Mouse (Mus musculus): ENCODE measurements around the gene Ptch1. TPM values are rescaled to one million over a fixed set of nuclear protein-coding genes. Genes with fewer than 3 reads are reported as not detected.

Ptch1 gene
- polyA plus RNA-seq, 1 experiment: 5.6 TPM

GRCm38 (mm10) chr13:63513374-63514098, 59.9 kb downstream of the Ptch1 start:
- Histone ChIP-seq H3K27me3 (ENCODE audit: control insufficient read depth, insufficient read depth, low read length) (no peaks in the 10 kb centered on the region), H3K36me3 (ENCODE audit: control insufficient read depth, insufficient read depth, low read length) (no peaks in the 10 kb centered on the region), H3K4me3 (ENCODE audit: control insufficient read depth, low read depth, low read length) (no peak overlapping the region), H3K27ac (ENCODE audit: control insufficient read depth, insufficient read depth, low read depth, low read length) (no peak overlapping the region; the same call in 1 of the 2 replicates), H3K4me1 (ENCODE audit: control insufficient read depth, insufficient read depth, low read length) (peaks cover 3% of the 10 kb centered on the region; the same call in 1 of the 2 replicates)
- TF ChIP-seq POLR2A (IDR thresholded peaks at IDR 0.05; ENCODE audit: control insufficient read depth, low read depth, low read length) (no peak), CTCF (IDR thresholded peaks at IDR 0.05; ENCODE audit: control insufficient read depth, insufficient read depth, insufficient replicate concordance, low read depth, low read length) (no peak)

GRCm38 (mm10) chr13:63512411-63512810, 61.0 kb downstream of the Ptch1 start:
- no peak for TF ChIP-seq POLR2A (IDR thresholded peaks at IDR 0.05; ENCODE audit: control insufficient read depth, low read depth, low read length)
- no peak for TF ChIP-seq CTCF (IDR thresholded peaks at IDR 0.05; ENCODE audit: control insufficient read depth, insufficient read depth, insufficient replicate concordance, low read depth, low read length)
- Histone ChIP-seq H3K4me3 (ENCODE audit: control insufficient read depth, low read depth, low read length) (no peak overlapping the region), H3K4me1 (ENCODE audit: control insufficient read depth, insufficient read depth, low read length) (peaks cover 3% of the 10 kb centered on the region; the same call in 1 of the 2 replicates), H3K36me3 (ENCODE audit: control insufficient read depth, insufficient read depth, low read length) (no peaks in the 10 kb centered on the region), H3K27me3 (ENCODE audit: control insufficient read depth, insufficient read depth, low read length) (no peaks in the 10 kb centered on the region), H3K27ac (ENCODE audit: control insufficient read depth, insufficient read depth, low read depth, low read length) (no peak overlapping the region)

GRCm38 (mm10) chr13:63507821-63508220, 65.6 kb downstream of the Ptch1 start:
- H3K36me3 ChIP-seq (ENCODE audit: control insufficient read depth, insufficient read depth, low read length): no peaks in the 10 kb centered on the region
- H3K27me3 ChIP-seq (ENCODE audit: control insufficient read depth, insufficient read depth, low read length): no peaks in the 10 kb centered on the region
- H3K4me1 ChIP-seq (ENCODE audit: control insufficient read depth, insufficient read depth, low read length): peaks cover 3% of the 10 kb centered on the region; the same call in 1 of the 2 replicates
- TF ChIP-seq POLR2A (IDR thresholded peaks at IDR 0.05; ENCODE audit: control insufficient read depth, low read depth, low read length): no peak
- no peak; the same call in 1 of the 2 replicates for TF ChIP-seq CTCF (IDR thresholded peaks at IDR 0.05; ENCODE audit: control insufficient read depth, insufficient read depth, insufficient replicate concordance, low read depth, low read length)
- H3K4me3 ChIP-seq (ENCODE audit: control insufficient read depth, low read depth, low read length): no peak overlapping the region
- no peak overlapping the region for H3K27ac ChIP-seq (ENCODE audit: control insufficient read depth, insufficient read depth, low read depth, low read length)

- Histone ChIP-seq H3K27me3 (ENCODE audit: control insufficient read depth, insufficient read depth, low read length) (no peaks in the 10 kb centered on the region), H3K4me1 (ENCODE audit: control insufficient read depth, insufficient read depth, low read length) (peaks cover 3% of the 10 kb centered on the region; the same call in 1 of the 2 replicates), H3K27ac (ENCODE audit: control insufficient read depth, insufficient read depth, low read depth, low read length) (no peak overlapping the region), H3K36me3 (ENCODE audit: control insufficient read depth, insufficient read depth, low read length) (no peaks in the 10 kb centered on the region), H3K4me3 (ENCODE audit: control insufficient read depth, low read depth, low read length) (no peak overlapping the region)
- TF ChIP-seq CTCF (IDR thresholded peaks at IDR 0.05; ENCODE audit: control insufficient read depth, insufficient read depth, insufficient replicate concordance, low read depth, low read length) (no peak), POLR2A (IDR thresholded peaks at IDR 0.05; ENCODE audit: control insufficient read depth, low read depth, low read length) (no peak)
These were observed 66.3 kb downstream of the Ptch1 start for GRCm38 (mm10) chr13:63507001-63507556.

GRCm38 (mm10) chr13:63506364-63506763, 67.0 kb downstream of the Ptch1 start:
- H3K27me3 ChIP-seq (ENCODE audit: control insufficient read depth, insufficient read depth, low read length): no peaks in the 10 kb centered on the region
- no peaks in the 10 kb centered on the region for H3K36me3 ChIP-seq (ENCODE audit: control insufficient read depth, insufficient read depth, low read length)
- TF ChIP-seq POLR2A (IDR thresholded peaks at IDR 0.05; ENCODE audit: control insufficient read depth, low read depth, low read length): no peak
- no peak for TF ChIP-seq CTCF (IDR thresholded peaks at IDR 0.05; ENCODE audit: control insufficient read depth, insufficient read depth, insufficient replicate concordance, low read depth, low read length)
- no peak overlapping the region for H3K4me3 ChIP-seq (ENCODE audit: control insufficient read depth, low read depth, low read length)
- no peak overlapping the region for H3K27ac ChIP-seq (ENCODE audit: control insufficient read depth, insufficient read depth, low read depth, low read length)
- peaks cover under 1% of the 10 kb centered on the region; the same call in 1 of the 2 replicates for H3K4me1 ChIP-seq (ENCODE audit: control insufficient read depth, insufficient read depth, low read length)

DNA sequence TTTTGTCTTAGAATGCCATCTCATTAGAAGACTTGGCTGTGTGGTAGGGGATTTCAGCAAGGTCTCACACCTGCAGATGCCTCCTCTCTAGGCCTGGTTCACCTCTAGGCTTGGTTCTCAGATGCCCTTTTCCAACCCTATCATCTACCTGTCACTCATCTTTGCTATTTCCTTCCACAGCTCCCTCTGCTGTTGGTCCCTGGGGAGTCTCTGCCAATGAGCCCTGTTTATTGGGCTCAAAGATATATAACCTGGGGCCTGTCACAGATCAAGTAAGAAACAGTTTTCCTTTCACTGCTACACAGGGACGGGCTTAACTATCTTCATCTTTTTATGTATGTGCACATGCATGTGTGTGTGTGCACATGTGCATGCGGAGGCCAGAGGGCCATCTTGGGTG, 71.0 kb downstream of the Ptch1 start:
- Histone ChIP-seq H3K27ac (ENCODE audit: control insufficient read depth, insufficient read depth, low read depth, low read length) (no peak overlapping the region), H3K4me1 (ENCODE audit: control insufficient read depth, insufficient read depth, low read length) (no peaks in the 10 kb centered on the region), H3K27me3 (ENCODE audit: control insufficient read depth, insufficient read depth, low read length) (no peaks in the 10 kb centered on the region), H3K4me3 (ENCODE audit: control insufficient read depth, low read depth, low read length) (no peak overlapping the region), H3K36me3 (ENCODE audit: control insufficient read depth, insufficient read depth, low read length) (no peaks in the 10 kb centered on the region)
- TF ChIP-seq POLR2A (IDR thresholded peaks at IDR 0.05; ENCODE audit: control insufficient read depth, low read depth, low read length) (no peak), CTCF (IDR thresholded peaks at IDR 0.05; ENCODE audit: control insufficient read depth, insufficient read depth, insufficient replicate concordance, low read depth, low read length) (no peak)

GRCm38 (mm10) chr13:63499489-63499888, 73.9 kb downstream of the Ptch1 start:
- peaks cover 6% of the 10 kb centered on the region for H3K4me1 ChIP-seq (ENCODE audit: control insufficient read depth, insufficient read depth, low read length)
- no peaks in the 10 kb centered on the region for H3K36me3 ChIP-seq (ENCODE audit: control insufficient read depth, insufficient read depth, low read length)
- H3K4me3 ChIP-seq (ENCODE audit: control insufficient read depth, low read depth, low read length): no peak overlapping the region
- H3K27ac ChIP-seq (ENCODE audit: control insufficient read depth, insufficient read depth, low read depth, low read length): no peak overlapping the region
- no peaks in the 10 kb centered on the region for H3K27me3 ChIP-seq (ENCODE audit: control insufficient read depth, insufficient read depth, low read length)
- TF ChIP-seq POLR2A (IDR thresholded peaks at IDR 0.05; ENCODE audit: control insufficient read depth, low read depth, low read length): no peak
- no peak for TF ChIP-seq CTCF (IDR thresholded peaks at IDR 0.05; ENCODE audit: control insufficient read depth, insufficient read depth, insufficient replicate concordance, low read depth, low read length)
